Mouse (Mus musculus) lung, embryonic 14.5 days (tissue): Measurements from ENCODE around the gene Fgfr2. TPM values are rescaled to one million over a fixed set of nuclear protein-coding genes. Genes with fewer than 3 reads are reported as not detected.

Experiments used
- ATAC-seq: fragments of 200-750 bp; cut with Nextera tagmentation; 2 replicates; pipeline ENCODE4 v1.8.0; 2017; ENCODE audit warnings: mild to moderate bottlenecking, moderate TSS enrichment, moderate library complexity; ENCODE audit not compliant: insufficient read depth
- DNase-seq: peaks from one replicate; pipeline ENCODE4 v3.0.0-alpha.2; 2015
- H3K27ac ChIP-seq: fragments of 300-500 bp; sonication (generic); 2 replicates; pipeline ENCODE4 v1.5.1; 2014; ENCODE audit warnings: low read depth, mild to moderate bottlenecking, moderate library complexity
- H3K27me3 ChIP-seq: fragments of 300-500 bp; sonication (generic); 2 replicates; pipeline ENCODE4 v1.6.1; 2014; ENCODE audit warnings: low read length, control low read depth; ENCODE audit not compliant: insufficient read depth
- H3K36me3 ChIP-seq: fragments of 300-500 bp; sonication (generic); 2 replicates; pipeline ENCODE4 v1.6.1; 2014; ENCODE audit warnings: control low read depth; ENCODE audit not compliant: insufficient read depth
- H3K4me1 ChIP-seq: fragments of 300-500 bp; sonication (generic); 2 replicates; pipeline ENCODE4 v1.6.1; 2014; ENCODE audit warnings: antibody characterized with exemption, control low read depth; ENCODE audit not compliant: insufficient read depth
- H3K4me2 ChIP-seq: fragments of 300-500 bp; sonication (generic); 2 replicates; pipeline ENCODE4 v1.6.1; 2014; ENCODE audit warnings: mild to moderate bottlenecking
- H3K4me3 ChIP-seq: fragments of 300-500 bp; sonication (generic); 2 replicates; pipeline ENCODE4 v1.5.1; 2014; ENCODE audit warnings: low read depth, low read length
- H3K9ac ChIP-seq: fragments of 300-500 bp; sonication (generic); 2 replicates; pipeline ENCODE4 v1.6.1; 2014
- H3K9me3 ChIP-seq: fragments of 300-500 bp; sonication (generic); 2 replicates; pipeline ENCODE4 v1.6.1; 2016; ENCODE audit warnings: low read depth, low read length, control low read depth
- CTCF ChIP-seq: IDR thresholded peaks from 2 replicates; pipeline ENCODE4 v1.5.1; 2016; ENCODE audit warnings: antibody characterized with exemption, low read depth
- WGBS: fragments of 180-500 bp; shearing (Covaris S2); extraction: QIAGEN DNeasy Blood & Tissue Kit; methylation state at CpG from one replicate; pipeline ENCODE4 v1.1.7; 2014; 5-methylcytosine and 5-hydroxymethylcytosine counted together
- polyA plus RNA-seq: library from polyadenylated mRNA; unstranded; fragments of >200 nt; fragmentation: Nextera tagmentation; extraction: Ambion mirVana; gene quantifications from 2 replicates; pipeline ENCODE4 v1.2.1, GENCODE M21; 2014

Gene Fgfr2
- polyA plus RNA-seq, 1 experiment from 2014 or later: 179 TPM

GRCm38 (mm10) chr7:130246483-130246882 is 2876.7 kb downstream of the Fgfr2 start:
- no peaks in the 10 kb centered on the region for H3K9me3 ChIP-seq
- H3K27me3 ChIP-seq: no peaks in the 10 kb centered on the region
- no peak overlapping the region for H3K4me3 ChIP-seq
- peaks cover 15% of the 10 kb centered on the region; the same call in 1 of the 2 replicates for H3K36me3 ChIP-seq
- no peak for TF ChIP-seq CTCF
- ATAC-seq: peak; percentile 52; the same call in 1 of the 2 replicates
- peaks cover 45% of the 10 kb centered on the region for H3K4me1 ChIP-seq
- no peak overlapping the region for H3K9ac ChIP-seq
- DNase-seq: no peak
- 39% methylated on average over 7 of the region's 7 CpGs for WGBS
- no peak overlapping the region for H3K27ac ChIP-seq
- 0 out of 2 replicates have a peak overlapping the region, but pooled peaks have one; percentile 5 for H3K4me2 ChIP-seq

GRCm38 (mm10) chr7:130244545-130244944 is 2878.6 kb downstream of the Fgfr2 start:
- peaks cover 24% of the 10 kb centered on the region; the same call in 1 of the 2 replicates for H3K36me3 ChIP-seq
- H3K27ac ChIP-seq: peak overlapping the region; percentile 52; the same call in 1 of the 2 replicates
- 0 out of 2 replicates have a peak overlapping the region, but pooled peaks have one; percentile 16 for H3K4me2 ChIP-seq
- peaks cover 38% of the 10 kb centered on the region for H3K4me1 ChIP-seq
- WGBS: 37% methylated on average over 7 of the region's 7 CpGs
- no peaks in the 10 kb centered on the region for H3K9me3 ChIP-seq
- peak; percentile 68; the same call in 1 of the 2 replicates for ATAC-seq
- peak; percentile 77 for DNase-seq
- H3K27me3 ChIP-seq: no peaks in the 10 kb centered on the region
- H3K4me3 ChIP-seq: no peak overlapping the region
- H3K9ac ChIP-seq: no peak overlapping the region
- no peak for TF ChIP-seq CTCF

GRCm38 (mm10) chr7:130243811-130244210 is 2879.3 kb downstream of the Fgfr2 start:
- no peak for TF ChIP-seq CTCF
- WGBS: 61% methylated on average over 4 of the region's 4 CpGs
- ATAC-seq (no peak), DNase-seq (no peak)
- H3K9ac ChIP-seq: no peak overlapping the region
- peaks cover 26% of the 10 kb centered on the region; the same call in 1 of the 2 replicates for H3K36me3 ChIP-seq
- peaks cover 33% of the 10 kb centered on the region for H3K4me1 ChIP-seq
- no peaks in the 10 kb centered on the region for H3K9me3 ChIP-seq
- no peaks in the 10 kb centered on the region for H3K27me3 ChIP-seq
- H3K27ac ChIP-seq: no peak overlapping the region
- no peak overlapping the region for H3K4me2 ChIP-seq
- no peak overlapping the region for H3K4me3 ChIP-seq

- Histone ChIP-seq H3K27ac (no peak overlapping the region), H3K4me1 (peaks cover 10% of the 10 kb centered on the region), H3K27me3 (no peaks in the 10 kb centered on the region), H3K36me3 (peaks cover 30% of the 10 kb centered on the region; the same call in 1 of the 2 replicates), H3K9ac (no peak overlapping the region), H3K4me3 (no peak overlapping the region), H3K4me2 (no peak overlapping the region), H3K9me3 (no peaks in the 10 kb centered on the region)
- DNase-seq (no peak), ATAC-seq (no peak)
- no peak for TF ChIP-seq CTCF
- 82% methylated on average over 9 of the region's 9 CpGs for WGBS
Observed at GRCm38 (mm10) chr7:130240191-130240590, 2883.0 kb downstream of the Fgfr2 start.

- WGBS: 72% methylated on average over 5 of the region's 5 CpGs
- H3K27ac ChIP-seq: no peak overlapping the region
- H3K27me3 ChIP-seq: no peaks in the 10 kb centered on the region
- no peak overlapping the region for H3K4me3 ChIP-seq
- H3K9ac ChIP-seq: no peak overlapping the region
- ATAC-seq (no peak), DNase-seq (no peak)
- TF ChIP-seq CTCF: no peak
- no peaks in the 10 kb centered on the region for H3K4me1 ChIP-seq
- peaks cover 26% of the 10 kb centered on the region; the same call in 1 of the 2 replicates for H3K36me3 ChIP-seq
- H3K9me3 ChIP-seq: no peaks in the 10 kb centered on the region
- H3K4me2 ChIP-seq: no peak overlapping the region
Observed at GRCm38 (mm10) chr7:130237244-130237643, 2885.9 kb downstream of the Fgfr2 start.

- no peak for TF ChIP-seq CTCF
- DNase-seq: no peak
- Histone ChIP-seq H3K4me1 (no peaks in the 10 kb centered on the region), H3K9ac (no peak overlapping the region), H3K27ac (no peak overlapping the region), H3K36me3 (peaks cover 7% of the 10 kb centered on the region; the same call in 1 of the 2 replicates), H3K4me3 (no peak overlapping the region), H3K27me3 (no peaks in the 10 kb centered on the region), H3K4me2 (no peak overlapping the region), H3K9me3 (no peaks in the 10 kb centered on the region)
- ATAC-seq: no peak
- 53% methylated on average over 7 of the region's 7 CpGs for WGBS
Observed at GRCm38 (mm10) chr7:130233777-130234176, 2889.4 kb downstream of the Fgfr2 start.

- Histone ChIP-seq H3K27ac (no peak overlapping the region), H3K4me2 (no peak overlapping the region), H3K27me3 (no peaks in the 10 kb centered on the region), H3K9me3 (no peaks in the 10 kb centered on the region), H3K4me1 (no peaks in the 10 kb centered on the region), H3K4me3 (no peak overlapping the region), H3K36me3 (peaks cover 39% of the 10 kb centered on the region), H3K9ac (no peak overlapping the region)
- ATAC-seq (no peak), DNase-seq (no peak)
- TF ChIP-seq CTCF: no peak
- WGBS: 68% methylated on average over 4 of the region's 4 CpGs
Observed at GRCm38 (mm10) chr7:130230034-130230433, 2893.1 kb downstream of the Fgfr2 start.

- Histone ChIP-seq H3K9ac (no peak overlapping the region), H3K27ac (no peak overlapping the region), H3K4me1 (no peaks in the 10 kb centered on the region), H3K4me2 (no peak overlapping the region), H3K9me3 (no peaks in the 10 kb centered on the region), H3K27me3 (no peaks in the 10 kb centered on the region), H3K4me3 (no peak overlapping the region), H3K36me3 (peaks cover 41% of the 10 kb centered on the region)
- no peak for DNase-seq
- 83% methylated on average over 3 of the region's 3 CpGs for WGBS
- no peak for ATAC-seq
- TF ChIP-seq CTCF: no peak
Observed at GRCm38 (mm10) chr7:130225227-130225626, 2897.9 kb downstream of the Fgfr2 start.
